Mouse (Mus musculus): Measurements from ENCODE around the gene Calu. TPM values are rescaled to one million over a fixed set of nuclear protein-coding genes. Genes with fewer than 3 reads are reported as not detected.
"Not testable (repeated sequence)": the region's sequence is repeated elsewhere in the genome, so short reads cannot be mapped to it uniquely, and the experiment has no call there.

The Calu gene
- 100 to 1,000 TPM; 169 to 187 TPM for total RNA-seq (2021)
- long read RNA-seq, experiment 1, transcript Calu-201 (7 exons, 3,229 nt): major isoform, 160 of 265 reads
- long read RNA-seq, experiment 1, transcript Calu-202 (7 exons, 2,670 nt): minor isoform, 85 of 265 reads
- long read RNA-seq, experiment 1, partial matches to known transcripts: 11 of 265 reads
- long read RNA-seq, experiment 1, other reads (novel, unspliced or antisense): 9 of 265 reads
- long read RNA-seq, experiment 2, transcript Calu-202 (7 exons, 2,670 nt): minor isoform, 62 of 208 reads
- long read RNA-seq, experiment 2, transcript Calu-201 (7 exons, 3,229 nt): major isoform, 123 of 208 reads
- long read RNA-seq, experiment 2, partial matches to known transcripts: 14 of 208 reads
- long read RNA-seq, experiment 2, other reads (novel, unspliced or antisense): 9 of 208 reads

DNA sequence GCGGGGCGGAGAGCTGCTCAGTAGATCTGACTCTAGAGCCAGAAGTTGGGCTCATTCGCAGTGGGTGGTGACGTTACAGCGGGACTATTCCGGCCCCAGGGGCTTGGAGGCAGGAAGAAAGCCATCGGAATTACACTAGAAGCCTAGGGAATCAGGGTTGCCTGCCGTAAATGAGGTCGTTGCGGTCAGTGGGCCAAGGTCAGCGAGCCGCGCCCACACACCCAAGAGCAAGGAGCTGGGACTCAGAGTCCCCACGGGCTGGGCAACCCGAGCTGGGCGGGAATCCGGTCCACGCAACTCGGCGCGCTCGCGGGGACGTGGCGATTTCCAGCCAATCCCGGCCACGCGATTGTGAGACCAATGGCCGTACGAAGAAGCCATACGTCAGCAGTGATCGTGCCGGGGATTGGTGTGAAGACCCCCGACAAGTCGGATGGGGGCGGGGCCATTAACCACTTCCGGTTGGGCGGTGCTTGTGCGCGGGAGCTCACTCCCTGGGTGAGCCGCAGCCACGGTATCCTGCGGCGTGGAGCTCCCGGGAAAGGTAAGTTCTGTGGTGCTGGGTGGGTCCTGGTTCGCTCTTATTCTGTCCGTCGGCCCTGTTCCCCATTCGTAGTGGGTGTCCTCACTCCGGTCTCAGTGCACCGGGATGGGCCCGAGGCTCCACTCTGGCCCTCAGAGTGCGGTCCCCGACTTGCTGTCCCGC lies at the start of gene Calu:
Gene Calu (plus strand): TSS at position 405 of the 706 bp plus-strand sequence.
- peak; percentile 100 for DNase-seq

DNA sequence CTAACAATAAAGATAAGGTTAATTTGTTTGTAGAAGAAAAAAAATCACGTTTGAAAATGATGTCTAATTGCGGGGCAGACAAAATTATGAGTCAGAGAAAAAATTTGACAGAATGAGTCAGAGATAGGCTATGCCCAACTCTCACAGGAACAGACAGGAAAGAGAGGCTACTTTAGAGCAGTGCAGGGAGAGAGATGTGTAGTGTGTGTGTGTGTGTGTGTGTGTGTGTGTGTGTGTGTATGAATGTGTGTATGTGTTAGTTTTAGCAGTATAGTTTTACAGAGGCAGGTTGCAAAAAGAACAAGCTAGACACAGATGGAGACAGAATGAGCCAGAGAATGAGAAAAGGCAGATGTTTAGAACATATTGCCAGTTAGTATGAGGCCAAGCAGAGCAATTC lies 48.8 kb upstream of the Calu start:
- no peak for DNase-seq

DNA sequence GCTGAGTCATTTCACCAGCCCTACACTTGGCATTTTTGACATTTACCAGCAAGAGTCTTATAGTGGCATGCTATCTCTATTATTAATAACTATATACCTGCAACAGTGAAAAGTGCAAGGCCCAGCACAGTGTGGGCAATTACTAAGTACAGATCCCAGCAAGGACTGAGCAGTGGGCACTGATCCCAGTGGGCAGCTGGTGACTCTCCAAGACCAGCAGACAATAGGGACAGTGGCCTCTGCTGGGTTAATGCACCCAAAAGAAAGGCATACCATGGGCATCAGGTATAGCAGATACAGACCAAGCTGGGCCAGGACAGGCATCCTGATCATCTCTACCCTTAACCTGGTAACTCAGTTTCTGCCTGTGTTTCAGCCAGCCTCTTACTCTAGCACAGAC lies 44.6 kb upstream of the Calu start:
- no peak for DNase-seq

DNA sequence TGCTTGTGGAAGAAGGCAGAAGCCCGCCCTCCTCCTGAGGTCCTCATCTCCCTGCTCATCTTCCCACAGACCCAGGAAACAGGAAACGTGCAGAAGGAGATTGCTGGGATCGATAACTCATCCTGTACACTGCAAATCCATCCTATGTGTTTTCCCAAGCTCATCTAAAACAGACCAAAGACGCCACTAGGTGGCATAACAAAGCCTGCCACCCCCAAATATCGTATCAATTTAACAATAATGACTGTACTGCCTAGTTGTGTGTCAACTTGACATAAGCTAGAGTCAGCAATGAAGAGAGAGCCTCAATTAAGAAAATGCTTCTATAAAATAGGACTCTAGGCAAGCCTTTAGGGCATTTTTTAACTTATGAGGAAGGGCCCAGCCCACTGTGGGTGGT lies 44.1 kb upstream of the Calu start:
- DNase-seq: no peak

DNA sequence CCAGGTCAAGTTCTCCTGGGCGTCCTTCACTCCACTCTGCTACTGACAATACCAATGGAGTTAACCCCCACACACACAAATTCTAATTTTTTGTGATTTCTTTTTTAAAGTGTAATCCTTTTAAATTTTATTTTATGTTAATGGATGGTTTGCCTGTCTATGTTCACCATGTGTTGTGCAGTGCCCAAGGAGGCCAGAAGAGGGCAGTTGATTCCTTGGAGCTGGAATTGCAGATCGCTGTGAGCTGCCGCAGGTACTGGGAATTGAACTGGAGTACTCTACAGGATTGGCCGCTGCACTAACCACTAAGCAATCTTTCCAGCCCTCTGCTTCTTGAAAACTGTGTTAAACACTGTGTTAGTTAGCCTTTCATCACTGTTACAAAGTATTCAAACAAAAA lies 42.4 kb upstream of the Calu start:
- no peak for DNase-seq

DNA sequence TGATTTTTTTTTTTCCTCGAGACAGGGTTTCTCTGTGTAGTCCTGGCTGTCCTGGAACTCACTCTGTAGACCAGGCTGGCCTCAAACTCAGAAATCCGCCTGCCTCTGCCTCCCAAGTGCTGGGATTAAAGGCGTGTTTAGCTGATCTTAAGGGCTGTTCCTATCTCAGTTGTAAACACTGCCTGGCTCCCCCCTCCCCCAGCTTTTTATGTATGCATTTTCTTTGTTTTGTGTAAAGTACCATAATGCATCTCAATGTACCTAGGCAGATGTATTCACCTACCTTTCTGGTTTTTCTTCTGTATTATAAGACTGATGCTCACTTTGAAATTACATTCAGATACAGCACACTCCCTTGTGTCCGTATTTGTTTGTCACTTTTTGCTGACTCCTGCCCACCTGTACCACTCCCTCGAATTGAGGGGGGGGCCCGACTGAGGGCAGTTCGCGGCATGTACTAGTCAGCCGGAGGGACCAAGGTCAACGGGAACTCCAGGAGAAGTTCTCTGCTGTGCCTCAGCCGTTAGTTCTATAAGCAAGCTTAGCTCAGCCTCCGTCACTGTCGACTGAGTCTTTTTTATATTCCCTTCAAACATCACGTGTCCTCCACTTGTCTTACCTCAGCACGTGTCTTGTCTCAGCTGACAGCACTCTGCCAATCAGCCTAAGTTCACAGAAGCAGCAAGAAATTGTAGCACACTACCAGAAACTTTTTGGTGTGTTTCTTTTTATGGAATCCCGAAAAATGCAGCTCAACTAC lies 38.8 kb upstream of the Calu start:
- DNase-seq: no peak

DNA sequence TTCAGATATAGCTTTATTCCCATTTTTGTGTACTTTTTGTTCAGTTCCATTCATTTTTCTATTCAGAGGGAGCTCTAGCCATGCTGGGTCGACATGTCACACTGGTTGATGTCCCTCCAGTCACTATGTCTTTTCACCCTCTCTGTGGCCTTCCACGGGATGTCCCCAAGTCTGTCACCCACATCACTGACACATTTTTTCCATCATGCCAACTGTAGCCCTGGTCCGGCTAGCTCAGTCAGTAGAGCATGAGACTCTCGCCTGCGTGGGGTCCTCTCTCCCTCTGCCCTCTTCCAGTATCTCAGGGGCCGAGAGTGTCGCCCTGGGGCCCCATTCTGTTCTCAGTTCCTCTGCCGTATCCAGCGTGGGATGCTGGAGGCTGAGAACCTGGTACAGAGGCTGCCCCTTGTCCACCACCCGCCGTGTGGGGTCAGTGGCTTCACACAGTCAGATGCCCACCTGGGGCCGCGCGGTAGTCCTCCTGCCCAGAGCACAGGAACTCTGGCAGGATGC lies 34.1 kb upstream of the Calu start:
- DNase-seq: no peak

DNA sequence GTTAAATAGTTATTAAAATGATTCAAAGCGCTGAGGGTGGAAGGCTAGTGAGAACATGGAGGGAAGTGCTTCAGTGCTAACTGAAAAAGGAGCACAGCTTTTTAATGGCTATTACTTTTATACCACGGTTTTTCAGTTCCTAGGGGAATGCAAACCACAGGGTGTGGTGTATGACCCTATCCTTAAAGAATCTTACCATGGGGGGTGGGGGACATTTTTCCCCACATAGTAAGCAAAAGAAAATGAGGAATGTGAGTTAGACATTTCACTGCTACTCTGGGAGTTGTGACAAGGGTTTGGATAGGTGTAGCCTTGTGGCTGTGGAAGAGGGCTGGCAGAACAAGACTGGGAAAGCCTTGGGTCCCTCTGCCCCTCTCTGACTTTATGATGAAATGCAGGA lies 30.6 kb upstream of the Calu start:
- DNase-seq: no peak

DNA sequence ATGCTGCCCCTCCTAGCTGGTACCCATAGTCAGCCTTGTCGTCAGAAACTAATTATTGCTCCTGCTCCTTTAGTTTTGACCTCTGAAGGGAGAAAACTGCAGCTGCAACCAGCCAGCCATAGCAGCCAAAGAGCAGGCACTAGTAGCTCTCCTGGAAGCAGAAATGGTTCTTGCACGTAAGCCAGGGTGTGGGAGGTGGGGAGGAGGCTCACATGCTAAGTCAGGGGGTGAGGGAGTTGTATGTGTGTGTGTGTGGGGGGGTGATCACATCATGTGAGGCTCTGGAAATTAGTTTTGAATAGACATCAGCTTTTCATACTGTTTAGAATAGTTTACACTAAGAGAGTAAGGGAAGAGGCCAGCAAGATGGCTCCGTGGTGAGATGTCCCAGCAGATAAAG lies 29.9 kb upstream of the Calu start:
- no peak for DNase-seq

DNA sequence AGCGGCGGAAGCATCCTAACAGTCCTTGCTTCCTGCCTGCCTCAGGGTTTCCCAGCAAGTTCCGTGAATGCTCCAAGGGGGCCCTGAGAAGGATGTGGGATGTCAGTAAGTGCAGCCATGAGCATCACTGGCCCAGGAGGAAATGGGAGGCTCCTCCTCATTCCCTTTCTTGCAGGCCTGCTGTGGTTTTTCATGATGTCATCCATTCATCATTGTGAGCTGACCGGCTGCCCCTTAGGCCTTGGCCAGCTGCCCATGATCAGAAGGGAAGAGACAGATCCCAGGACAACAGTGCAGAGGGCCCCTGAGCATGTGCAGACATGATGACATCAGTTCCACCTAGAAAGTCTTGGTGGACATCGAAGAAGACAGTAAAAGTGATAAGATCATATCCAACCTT lies 29.0 kb upstream of the Calu start, which contains the start of gene Fam71f1:
Gene Fam71f1 (plus strand): TSS at position 262 of the 400 bp plus-strand sequence.
- DNase-seq: peak; percentile 21

DNA sequence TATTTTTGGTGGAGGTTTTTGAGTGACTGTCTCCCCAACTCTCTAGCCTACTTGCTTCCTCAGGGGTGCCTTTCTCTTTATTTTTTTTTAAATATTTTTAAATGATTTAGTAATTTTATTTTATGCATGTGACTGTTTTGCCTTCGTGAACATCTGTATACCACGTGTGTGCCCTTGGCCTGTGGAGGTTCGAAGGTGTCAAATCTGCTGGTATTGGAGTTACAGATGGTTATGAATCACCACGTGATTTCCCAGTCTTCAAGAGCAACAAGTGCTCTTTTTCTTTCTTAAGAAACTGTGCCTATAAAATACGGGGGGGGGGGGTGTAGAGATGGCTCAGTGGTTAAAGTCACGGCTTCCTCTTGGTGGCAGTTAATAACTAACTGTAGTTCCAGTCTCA lies 26.3 kb upstream of the Calu start:
- DNase-seq: no peak

DNA sequence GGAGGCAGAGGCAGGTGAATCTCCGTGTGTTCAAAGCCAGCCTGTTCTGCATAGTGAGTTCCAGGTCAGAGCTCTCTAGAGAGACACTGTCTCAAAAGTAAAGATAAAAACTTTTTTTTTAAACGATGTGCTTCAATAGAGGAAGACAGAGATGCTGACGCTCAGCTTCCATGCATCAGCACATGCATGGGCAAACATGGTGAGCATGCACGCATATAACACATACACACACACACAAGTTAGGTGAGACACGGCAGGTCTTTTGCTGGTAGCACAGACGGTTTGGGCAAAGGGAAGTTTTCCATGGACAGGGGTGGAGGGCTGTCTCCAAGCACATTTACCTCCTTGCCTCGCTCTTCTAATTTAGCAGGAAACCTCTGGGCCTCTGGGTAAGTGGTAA lies 25.7 kb upstream of the Calu start:
- DNase-seq: no peak

DNA sequence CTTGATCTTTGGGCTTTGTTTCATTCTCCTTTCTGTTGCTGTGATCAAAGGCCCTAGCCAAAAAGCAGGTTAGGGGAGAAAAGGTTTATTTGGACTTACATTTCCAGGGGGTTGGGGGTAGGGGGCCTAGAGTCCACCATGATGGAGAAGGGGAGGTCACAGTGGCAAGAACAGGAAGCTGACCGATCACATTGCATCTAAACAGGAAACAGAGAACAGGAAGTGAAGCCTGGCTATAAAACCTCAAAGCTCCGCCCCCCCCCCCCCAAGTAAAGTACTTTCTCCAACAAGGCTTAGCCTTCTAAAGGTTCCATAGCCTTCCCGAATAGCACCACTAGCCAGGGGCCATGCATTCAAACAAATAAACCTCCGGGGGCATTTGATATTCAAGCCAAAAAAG lies 25.1 kb upstream of the Calu start:
- DNase-seq: no peak

DNA sequence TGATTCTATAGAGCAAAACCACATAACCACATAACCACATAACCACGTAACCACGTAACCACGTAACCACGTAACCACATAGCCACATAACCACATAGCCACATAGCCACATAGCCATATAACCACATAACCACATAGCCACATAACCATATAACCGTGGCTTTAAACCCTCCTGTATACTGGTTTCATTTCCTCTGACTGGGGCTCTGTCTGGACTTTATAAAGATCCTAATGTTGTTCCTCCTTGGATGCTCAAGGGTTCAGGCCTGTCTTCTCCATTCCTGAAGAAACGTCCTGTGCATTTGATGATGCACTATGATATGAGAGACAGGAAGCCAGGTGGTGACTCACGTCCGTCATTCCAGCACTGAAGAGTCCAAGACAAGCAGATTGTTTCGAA lies 20.9 kb upstream of the Calu start:
- no peak for DNase-seq

DNA sequence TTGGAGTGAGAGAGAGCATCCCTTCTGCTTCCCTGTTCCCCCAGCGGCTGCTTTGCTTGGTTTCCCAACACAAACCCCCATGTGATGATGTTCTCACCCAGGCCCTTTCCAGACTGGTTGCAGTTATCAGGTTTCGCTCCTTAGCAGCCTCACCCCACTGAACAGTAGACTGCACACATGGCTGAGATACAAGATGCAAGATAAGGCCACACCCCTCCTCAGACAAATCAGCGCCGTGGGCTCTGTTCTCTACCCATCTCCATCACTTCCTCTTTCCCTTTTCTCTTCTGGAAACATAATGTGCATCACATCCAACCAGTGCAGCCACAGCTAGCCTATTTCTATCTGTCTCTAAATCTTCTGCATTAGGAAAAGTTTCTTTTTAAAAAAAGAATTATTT lies 18.4 kb upstream of the Calu start:
- no peak for DNase-seq

DNA sequence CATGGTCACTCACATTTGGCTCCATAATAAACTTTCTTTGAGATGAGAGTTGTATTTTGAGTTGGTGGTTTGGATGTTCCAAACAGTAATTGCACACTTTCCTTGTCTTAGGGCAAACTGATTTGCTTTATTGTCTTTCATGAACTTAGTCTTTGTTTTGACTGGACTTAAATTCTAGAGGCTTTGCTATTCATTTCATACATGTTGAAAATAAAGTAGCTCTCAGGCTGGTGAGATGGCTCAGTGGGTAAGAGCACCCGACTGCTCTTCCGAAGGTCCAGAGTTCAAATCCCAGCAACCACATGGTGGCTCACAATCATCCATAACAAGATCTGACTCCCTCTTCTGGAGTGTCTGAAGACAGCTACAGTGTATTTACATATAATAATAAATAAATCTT lies 1.4 kb upstream of the Calu start:
- not testable (repeated sequence) for DNase-seq

DNA sequence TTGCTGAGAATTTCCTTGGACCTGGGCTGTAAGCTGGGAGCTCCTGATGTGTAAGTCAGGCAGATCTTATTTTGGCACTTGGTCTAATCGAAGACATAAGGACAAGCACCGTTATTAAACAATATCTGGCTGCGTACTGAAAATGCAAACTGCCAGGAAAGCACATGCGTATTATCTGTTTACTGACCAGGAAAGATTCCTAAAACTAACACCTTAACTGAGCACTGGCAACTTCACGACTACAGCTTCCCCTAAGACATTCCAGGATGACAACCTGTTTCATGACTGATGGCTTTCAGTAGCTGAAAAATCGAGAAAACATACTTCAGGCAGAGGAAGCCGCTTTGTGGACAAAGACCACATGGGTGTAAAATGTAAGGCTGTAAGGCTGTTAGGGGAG lies 680 bp upstream of the Calu start:
- no peak for DNase-seq

DNA sequence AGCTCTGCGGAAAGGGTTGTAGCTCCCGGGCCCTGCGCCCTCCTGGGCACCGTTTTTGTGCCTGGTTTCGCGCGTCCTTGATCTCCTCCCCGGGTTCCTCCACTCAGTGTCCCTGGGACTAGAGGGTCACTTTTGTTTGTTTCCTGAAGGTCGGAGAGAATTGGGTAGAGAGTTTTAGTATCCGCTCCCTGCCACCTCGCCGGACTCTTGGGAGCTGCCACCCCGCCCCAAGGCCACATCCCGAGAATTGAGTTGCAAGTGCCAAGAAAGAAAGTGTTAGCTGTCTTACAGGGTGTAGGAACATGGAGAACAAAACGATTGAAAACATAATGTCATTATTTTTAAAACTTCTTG lies 479 bp downstream of the Calu start:
- DNase-seq: no peak

DNA sequence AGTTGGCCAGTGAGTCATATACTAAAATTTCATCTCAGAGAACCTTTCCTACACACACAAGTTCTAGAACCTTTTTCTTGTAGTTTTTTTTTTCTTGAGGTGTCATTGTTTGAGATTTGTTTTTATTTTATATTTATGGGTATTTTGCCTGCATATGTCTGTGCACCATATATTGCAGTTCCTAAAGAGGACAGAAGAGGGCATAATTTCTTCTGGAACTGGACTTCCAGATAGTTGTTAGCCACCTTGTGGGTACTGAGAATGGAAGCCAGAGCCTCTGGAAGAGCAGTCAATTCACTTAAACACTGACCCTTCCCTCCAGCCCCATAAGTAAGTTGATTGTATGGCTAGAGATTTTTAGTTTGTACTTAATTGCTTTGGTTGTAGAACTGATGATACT lies 3.7 kb downstream of the Calu start:
- DNase-seq: no peak

DNA sequence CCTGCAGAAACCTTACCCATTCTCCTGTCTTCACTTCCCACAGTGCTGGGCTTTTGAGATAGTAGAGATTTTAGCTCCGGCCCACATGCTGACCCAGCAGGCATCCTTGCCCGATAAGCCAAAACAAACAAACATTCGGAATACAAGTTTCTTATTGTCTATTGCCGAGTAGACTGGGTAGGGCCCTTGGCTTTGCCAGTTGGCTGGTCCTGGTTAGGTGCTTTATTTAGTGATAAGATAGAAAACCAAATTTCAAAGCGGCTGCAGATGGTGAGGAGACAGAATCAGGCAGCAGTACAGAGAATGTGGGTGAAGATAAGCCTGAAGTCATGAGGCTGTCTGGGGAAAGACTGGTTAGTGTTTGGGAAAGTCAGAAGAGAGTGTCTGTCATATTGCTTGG lies 4.9 kb downstream of the Calu start:
- DNase-seq: no peak

DNA sequence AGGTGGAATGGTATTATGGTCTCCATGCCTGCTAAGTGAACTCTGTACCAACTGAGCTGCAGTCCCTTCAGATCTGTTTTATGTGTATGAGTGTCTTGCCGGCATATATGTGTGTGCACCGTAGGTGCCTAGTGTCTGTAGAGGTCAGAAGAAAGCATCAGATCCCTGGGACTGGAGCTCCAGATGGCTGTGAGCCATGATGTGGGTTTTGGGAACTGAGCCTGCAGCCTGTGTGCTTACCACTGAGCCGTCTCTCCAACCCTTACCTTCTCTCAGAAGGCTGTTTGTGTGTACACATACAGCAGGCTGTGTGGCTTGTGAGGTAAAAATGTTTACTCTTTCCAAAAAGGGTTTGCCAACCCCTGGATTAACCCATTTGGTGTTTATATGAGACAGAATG lies 11.5 kb downstream of the Calu start:
- no peak for DNase-seq

DNA sequence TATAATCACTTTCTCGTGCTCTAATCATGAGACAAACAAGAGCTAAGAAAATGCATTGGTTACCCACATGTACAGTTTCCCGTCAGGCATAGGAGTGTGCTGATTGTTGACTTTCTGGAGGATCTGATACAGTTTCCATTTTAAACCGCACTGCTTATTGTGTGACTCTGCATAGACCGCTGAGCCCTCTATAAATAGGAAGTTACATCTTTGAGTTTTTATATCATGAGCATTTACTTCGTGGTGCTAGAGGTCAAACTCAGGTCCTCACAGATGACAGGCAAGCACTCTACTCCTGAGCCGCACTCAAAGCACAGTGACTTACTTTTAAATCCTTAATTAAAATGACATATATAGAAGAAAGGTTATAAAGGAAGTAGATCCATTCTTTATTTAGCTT lies 12.3 kb downstream of the Calu start:
- DNase-seq: no peak

Data from gastrocnemius, postnatal 10 days (tissue).